ENCODE assay signal across 29 mouse cellular contexts in genomic region chr2:63861821-63862220, GRCm38 (mm10).
"Had no signal": no experiment of that assay in that cellular context is flagged by ENCODE, and none has a peak within 500 bp of the region (broad histone marks: within the 10 kb centered on the region; RNA-seq: fewer than 3 reads in every experiment).

No protein-coding gene starts in this region.

- H3K27ac ChIP-seq: embryonic facial prominence, embryonic 10.5 days; embryonic facial prominence, embryonic 12.5 days; embryonic facial prominence, embryonic 13.5 days; embryonic facial prominence, embryonic 15.5 days; forebrain, embryonic 10.5 days; forebrain, embryonic 12.5 days; forebrain, embryonic 13.5 days; forebrain, embryonic 15.5 days; gastrocnemius, adult 2 months; heart, adult 2 months had no signal

- H3K4me2 ChIP-seq: embryonic facial prominence, embryonic 12.5 days; embryonic facial prominence, embryonic 13.5 days; embryonic facial prominence, embryonic 15.5 days; forebrain, embryonic 12.5 days; forebrain, embryonic 13.5 days; forebrain, embryonic 15.5 days had no signal

- H3K36me3 ChIP-seq: embryonic facial prominence, embryonic 10.5 days; embryonic facial prominence, embryonic 12.5 days; embryonic facial prominence, embryonic 13.5 days; embryonic facial prominence, embryonic 15.5 days; forebrain, embryonic 10.5 days; forebrain, embryonic 12.5 days; forebrain, embryonic 15.5 days had no signal

- H3K9ac ChIP-seq: embryonic facial prominence, embryonic 12.5 days; embryonic facial prominence, embryonic 13.5 days; embryonic facial prominence, embryonic 15.5 days; forebrain, embryonic 12.5 days; forebrain, embryonic 13.5 days; forebrain, embryonic 15.5 days; forebrain, postnatal 0 days had no signal

- H3K9me3 ChIP-seq: embryonic facial prominence, embryonic 10.5 days; embryonic facial prominence, embryonic 12.5 days; embryonic facial prominence, embryonic 13.5 days; embryonic facial prominence, embryonic 15.5 days; forebrain, embryonic 10.5 days; forebrain, embryonic 12.5 days; forebrain, embryonic 13.5 days; forebrain, embryonic 15.5 days had no signal

- ATAC-seq: forebrain, embryonic 13.5 days; forebrain, embryonic 14.5 days; forebrain, embryonic 15.5 days; forebrain, embryonic 16.5 days; forebrain, postnatal 0 days had no signal

- H3K27me3 ChIP-seq: embryonic facial prominence, embryonic 12.5 days; embryonic facial prominence, embryonic 13.5 days; embryonic facial prominence, embryonic 15.5 days; forebrain, embryonic 15.5 days had no signal

- DNase-seq: cerebellum, adult 2 months; cerebellum, adult 8-10 months; cerebellum, adult 9-10 months; cerebellum, adult 9-11 months; cerebellum, postnatal 10 days; cerebellum, postnatal 14 days; cerebellum, postnatal 25 days; cerebellum, postnatal 36 days; embryo, embryonic 11 days; forebrain, postnatal 0 days; gastrocnemius, adult 2 months; gastrocnemius, postnatal 10 days; gastrocnemius, postnatal 14 days; gastrocnemius, postnatal 25 days; gastrocnemius, postnatal 36 days; heart, adult 11 months; heart, adult 18-20 months; heart, adult 2 months had no signal

- H3K4me3 ChIP-seq: embryonic facial prominence, embryonic 10.5 days; embryonic facial prominence, embryonic 12.5 days; embryonic facial prominence, embryonic 13.5 days; embryonic facial prominence, embryonic 15.5 days; erythroblast, embryonic 14.5 days; forebrain, embryonic 10.5 days; forebrain, embryonic 12.5 days; forebrain, embryonic 13.5 days; forebrain, embryonic 15.5 days; gastrocnemius, adult 2 months; heart, adult 2 months had no signal
